Mouse (Mus musculus): ENCODE measurements around the gene Insl5. TPM values are rescaled to one million over a fixed set of nuclear protein-coding genes. Genes with fewer than 3 reads are reported as not detected.

Gene Insl5
- polyA plus RNA-seq (2015; fragmentation: Nextera tagmentation; extraction: Ambion mirVana): not detected in 2 replicates

- no peaks in the 10 kb centered on the region for H3K9me3 ChIP-seq
- H3K9ac ChIP-seq: no peak within 1 kb of the TSS
- no peak within 1 kb of the TSS for H3K27ac ChIP-seq
- H3K4me2 ChIP-seq: no peak within 1 kb of the TSS
- H3K4me1 ChIP-seq: no peaks in the 10 kb centered on the region
- WGBS: 75% methylated on average over 4 of the region's 4 CpGs
- ATAC-seq (ENCODE audit: insufficient number of reproducible peaks, low FRiP score, low TSS enrichment, low read depth): no peak
- H3K4me3 ChIP-seq: no peak within 1 kb of the TSS
- no peaks in the 10 kb centered on the region for H3K36me3 ChIP-seq
- no peaks in the 10 kb centered on the region for H3K27me3 ChIP-seq
Observed at GRCm38 (mm10) chr4:103026621-103027020, at the start of gene Insl5. Gene Insl5 (minus strand): TSS chr4:103026842.

- H3K9ac ChIP-seq: no peak overlapping the region
- WGBS: 45% methylated on average over 3 of the region's 3 CpGs
- no peaks in the 10 kb centered on the region for H3K27me3 ChIP-seq
- no peak overlapping the region for H3K4me3 ChIP-seq
- no peaks in the 10 kb centered on the region for H3K4me1 ChIP-seq
- no peak for ATAC-seq (ENCODE audit: insufficient number of reproducible peaks, low FRiP score, low TSS enrichment, low read depth)
- H3K27ac ChIP-seq: no peak overlapping the region
- H3K4me2 ChIP-seq: no peak overlapping the region
- no peaks in the 10 kb centered on the region for H3K9me3 ChIP-seq
- H3K36me3 ChIP-seq: no peaks in the 10 kb centered on the region
Observed at GRCm38 (mm10) chr4:103070631-103071030, 44.0 kb upstream of the Insl5 start.

GRCm38 (mm10) chr4:103067906-103068655 is 41.4 kb upstream of the Insl5 start:
- Histone ChIP-seq H3K4me3 (no peak overlapping the region), H3K36me3 (no peaks in the 10 kb centered on the region), H3K4me1 (no peaks in the 10 kb centered on the region), H3K4me2 (no peak overlapping the region), H3K9ac (no peak overlapping the region), H3K27ac (no peak overlapping the region), H3K9me3 (no peaks in the 10 kb centered on the region), H3K27me3 (no peaks in the 10 kb centered on the region)
- no peak for ATAC-seq (ENCODE audit: insufficient number of reproducible peaks, low FRiP score, low TSS enrichment, low read depth)
- 70% methylated on average over 6 of the region's 6 CpGs for WGBS

GRCm38 (mm10) chr4:103064976-103065375 is 38.3 kb upstream of the Insl5 start:
- no peak for ATAC-seq (ENCODE audit: insufficient number of reproducible peaks, low FRiP score, low TSS enrichment, low read depth)

GRCm38 (mm10) chr4:103064421-103064820 is 37.8 kb upstream of the Insl5 start:
- 53% methylated on average over 2 of the region's 2 CpGs for WGBS
- Histone ChIP-seq H3K9me3 (no peaks in the 10 kb centered on the region), H3K9ac (no peak overlapping the region), H3K4me2 (no peak overlapping the region), H3K4me1 (no peaks in the 10 kb centered on the region), H3K4me3 (no peak overlapping the region), H3K27ac (no peak overlapping the region), H3K27me3 (no peaks in the 10 kb centered on the region), H3K36me3 (no peaks in the 10 kb centered on the region)
- no peak for ATAC-seq (ENCODE audit: insufficient number of reproducible peaks, low FRiP score, low TSS enrichment, low read depth)

More at GRCm38 (mm10) chr4:103064976-103065375, 38.3 kb upstream of the Insl5 start:
- H3K4me2 ChIP-seq: no peak overlapping the region
- H3K27me3 ChIP-seq: no peaks in the 10 kb centered on the region
- no peaks in the 10 kb centered on the region for H3K9me3 ChIP-seq
- H3K27ac ChIP-seq: no peak overlapping the region
- no peaks in the 10 kb centered on the region for H3K4me1 ChIP-seq
- H3K36me3 ChIP-seq: no peaks in the 10 kb centered on the region
- 79% methylated on average over 5 of the region's 5 CpGs for WGBS
- no peak overlapping the region for H3K9ac ChIP-seq
- no peak overlapping the region for H3K4me3 ChIP-seq

- Histone ChIP-seq H3K27me3 (no peaks in the 10 kb centered on the region), H3K9ac (no peak overlapping the region), H3K4me2 (no peak overlapping the region), H3K4me3 (no peak overlapping the region), H3K27ac (no peak overlapping the region), H3K4me1 (no peaks in the 10 kb centered on the region), H3K9me3 (no peaks in the 10 kb centered on the region), H3K36me3 (no peaks in the 10 kb centered on the region)
- no peak for ATAC-seq (ENCODE audit: insufficient number of reproducible peaks, low FRiP score, low TSS enrichment, low read depth)
- 87% methylated on average over 5 of the region's 5 CpGs for WGBS
Observed at GRCm38 (mm10) chr4:103056909-103057308, 30.3 kb upstream of the Insl5 start.

- 78% methylated on average over 11 of the region's 11 CpGs for WGBS
- Histone ChIP-seq H3K4me3 (no peak overlapping the region), H3K27me3 (no peaks in the 10 kb centered on the region), H3K4me1 (no peaks in the 10 kb centered on the region), H3K9me3 (no peaks in the 10 kb centered on the region), H3K9ac (no peak overlapping the region), H3K27ac (no peak overlapping the region), H3K4me2 (no peak overlapping the region), H3K36me3 (no peaks in the 10 kb centered on the region)
- ATAC-seq (ENCODE audit: insufficient number of reproducible peaks, low FRiP score, low TSS enrichment, low read depth): no peak
Observed at GRCm38 (mm10) chr4:103048046-103048445, 21.4 kb upstream of the Insl5 start.

GRCm38 (mm10) chr4:103042997-103043396 is 16.4 kb upstream of the Insl5 start:
- H3K36me3 ChIP-seq: no peaks in the 10 kb centered on the region
- no peak overlapping the region for H3K4me3 ChIP-seq
- peaks cover 3% of the 10 kb centered on the region; the same call in 1 of the 2 replicates for H3K4me1 ChIP-seq
- H3K9ac ChIP-seq: no peak overlapping the region
- WGBS: 92% methylated on average over 11 of the region's 11 CpGs
- H3K27me3 ChIP-seq: no peaks in the 10 kb centered on the region
- no peak overlapping the region for H3K4me2 ChIP-seq
- H3K9me3 ChIP-seq: no peaks in the 10 kb centered on the region
- no peak overlapping the region for H3K27ac ChIP-seq
- no peak for ATAC-seq (ENCODE audit: insufficient number of reproducible peaks, low FRiP score, low TSS enrichment, low read depth)

- 18% methylated on average over 5 of the region's 5 CpGs for WGBS
Observed at GRCm38 (mm10) chr4:103039838-103040191, 13.2 kb upstream of the Insl5 start.

GRCm38 (mm10) chr4:103039103-103039837 is 12.6 kb upstream of the Insl5 start:
- WGBS: 49% methylated on average over 14 of the region's 14 CpGs
- no peak for ATAC-seq (ENCODE audit: insufficient number of reproducible peaks, low FRiP score, low TSS enrichment, low read depth)

More at GRCm38 (mm10) chr4:103039838-103040191, 13.2 kb upstream of the Insl5 start:
- Histone ChIP-seq H3K4me2 (no peak overlapping the region), H3K9me3 (no peaks in the 10 kb centered on the region), H3K36me3 (no peaks in the 10 kb centered on the region), H3K4me3 (no peak overlapping the region), H3K9ac (no peak overlapping the region), H3K27me3 (no peaks in the 10 kb centered on the region), H3K4me1 (peaks cover 3% of the 10 kb centered on the region; the same call in 1 of the 2 replicates), H3K27ac (no peak overlapping the region)
- ATAC-seq (ENCODE audit: insufficient number of reproducible peaks, low FRiP score, low TSS enrichment, low read depth): no peak

GRCm38 (mm10) chr4:103028177-103029088 is 1.8 kb upstream of the Insl5 start:
- Histone ChIP-seq H3K4me2 (no peak overlapping the region), H3K9me3 (no peaks in the 10 kb centered on the region), H3K9ac (no peak overlapping the region)

More at GRCm38 (mm10) chr4:103039103-103039837, 12.6 kb upstream of the Insl5 start:
- H3K9ac ChIP-seq: no peak overlapping the region
- H3K27ac ChIP-seq: no peak overlapping the region
- H3K4me2 ChIP-seq: no peak overlapping the region
- H3K9me3 ChIP-seq: no peaks in the 10 kb centered on the region
- no peaks in the 10 kb centered on the region for H3K36me3 ChIP-seq
- peaks cover 3% of the 10 kb centered on the region; the same call in 1 of the 2 replicates for H3K4me1 ChIP-seq
- H3K4me3 ChIP-seq: no peak overlapping the region
- H3K27me3 ChIP-seq: no peaks in the 10 kb centered on the region

More at GRCm38 (mm10) chr4:103028177-103029088, 1.8 kb upstream of the Insl5 start:
- no peaks in the 10 kb centered on the region for H3K4me1 ChIP-seq
- no peak for ATAC-seq (ENCODE audit: insufficient number of reproducible peaks, low FRiP score, low TSS enrichment, low read depth)
- H3K4me3 ChIP-seq: no peak overlapping the region
- WGBS: 60% methylated on average over 13 of the region's 13 CpGs
- no peaks in the 10 kb centered on the region for H3K27me3 ChIP-seq
- no peak overlapping the region for H3K27ac ChIP-seq
- no peaks in the 10 kb centered on the region for H3K36me3 ChIP-seq

Data from limb, embryonic 15.5 days (tissue).